Mouse (Mus musculus) myocyte (in vitro differentiated cells): Measurements from ENCODE around the gene H2bfm. TPM values are rescaled to one million over a fixed set of nuclear protein-coding genes. Genes with fewer than 3 reads are reported as not detected.
"Not testable (repeated sequence)": the region's sequence is repeated elsewhere in the genome, so short reads cannot be mapped to it uniquely, and the experiment has no call there.

Experiments used
- H3K27me3 ChIP-seq: one replicate; pipeline ENCODE4 v1.6.1; 2011; ENCODE audit not compliant: control insufficient read depth, insufficient read depth, insufficient read length
- H3K36me3 ChIP-seq: one replicate; pipeline ENCODE4 v1.6.1; 2011; ENCODE audit not compliant: control insufficient read depth, insufficient read depth
- H3K4me2 ChIP-seq: one replicate; pipeline ENCODE4 v1.6.1; 2011; ENCODE audit warnings: low read depth, control low read depth
- H3K4me3 ChIP-seq: one replicate; pipeline ENCODE4 v1.5.1; 2011; ENCODE audit warnings: mild to moderate bottlenecking, control low read depth, moderate library complexity
- H3K79me2 ChIP-seq: one replicate; pipeline ENCODE4 v1.6.1; 2011; ENCODE audit not compliant: control insufficient read depth, insufficient read depth
- H3ac ChIP-seq: one replicate; pipeline ENCODE4 v1.6.1; 2011; ENCODE audit not compliant: control insufficient read depth, insufficient read length
- CEBPB ChIP-seq: IDR thresholded peaks from 2 replicates; pipeline ENCODE4 v1.6.1; 2011; ENCODE audit warnings: mild to moderate bottlenecking, moderate library complexity; ENCODE audit not compliant: poor library complexity, insufficient read depth, severe bottlenecking
- E2F4 ChIP-seq: IDR thresholded peaks from one replicate; pipeline ENCODE4 v1.6.1; 2011; ENCODE audit warnings: mild to moderate bottlenecking, control low read depth, moderate library complexity; ENCODE audit not compliant: insufficient read depth
- MAX ChIP-seq: IDR thresholded peaks from one replicate; pipeline ENCODE4 v1.6.1; 2011; ENCODE audit warnings: low read depth, mild to moderate bottlenecking, control low read depth
- MYOD1 ChIP-seq, 3 experiments: IDR thresholded peaks; one replicate each; pipeline ENCODE4 v1.6.1; 2011; ENCODE audit warnings: control low read depth in 2 of 3, low read depth in 2 of 3, mild to moderate bottlenecking in 2 of 3, moderate library complexity in 1 of 3; ENCODE audit not compliant: insufficient read length in 2 of 3, control insufficient read depth in 1 of 3
- MYOG ChIP-seq, 3 experiments: IDR thresholded peaks; one replicate each; pipeline ENCODE4 v1.6.1; 2011; ENCODE audit warnings: control low read depth in 2 of 3, low read depth in 2 of 3, mild to moderate bottlenecking in 2 of 3; ENCODE audit not compliant: insufficient read length in 2 of 3, control insufficient read depth in 1 of 3, insufficient read depth in 1 of 3
- POLR2A ChIP-seq: IDR thresholded peaks from one replicate; pipeline ENCODE4 v1.6.1; 2011; ENCODE audit warnings: low read depth, mild to moderate bottlenecking, control low read depth, moderate library complexity; ENCODE audit not compliant: insufficient read length
- POLR2AphosphoS2 ChIP-seq: IDR thresholded peaks from one replicate; pipeline ENCODE4 v1.6.1; 2011; ENCODE audit warnings: low read depth, control low read depth; ENCODE audit not compliant: insufficient read length
- REST ChIP-seq: IDR thresholded peaks from one replicate; pipeline ENCODE4 v1.6.1; 2011; ENCODE audit warnings: mild to moderate bottlenecking, control low read depth, moderate library complexity; ENCODE audit not compliant: insufficient read depth, insufficient read length
- SRF ChIP-seq: IDR thresholded peaks from one replicate; pipeline ENCODE4 v1.6.1; 2011; ENCODE audit warnings: low read depth; ENCODE audit not compliant: control insufficient read depth, insufficient read length
- TCF12 ChIP-seq: IDR thresholded peaks from one replicate; pipeline ENCODE4 v1.6.1; 2011; ENCODE audit warnings: mild to moderate bottlenecking, control low read depth; ENCODE audit not compliant: poor library complexity, insufficient read depth, severe bottlenecking
- TCF3 ChIP-seq: IDR thresholded peaks from one replicate; pipeline ENCODE4 v1.6.1; 2011; ENCODE audit warnings: low read depth, control low read depth; ENCODE audit not compliant: insufficient read length
- USF1 ChIP-seq: IDR thresholded peaks from one replicate; pipeline ENCODE4 v1.6.1; 2011; ENCODE audit warnings: low read depth, mild to moderate bottlenecking, control low read depth, moderate library complexity
- polyA plus RNA-seq: library from polyadenylated mRNA; unstranded; fragments of >200 nt; fragmentation: generic; extraction: Trizol; gene quantifications from one replicate; pipeline ENCODE4 v1.2.1, GENCODE M21; 2012; ENCODE audit warnings: missing spikeins

The H2bfm gene
- polyA plus RNA-seq, 1 experiment, result not detected

GRCm38 (mm10) chrX:136959688-136960087 lies 32.6 kb downstream of the H2bfm start:
- Histone ChIP-seq H3ac (no peak overlapping the region), H3K27me3 (no peaks in the 10 kb centered on the region), H3K4me3 (no peak overlapping the region), H3K4me2 (no peak overlapping the region), H3K36me3 (no peaks in the 10 kb centered on the region), H3K79me2 (no peaks in the 10 kb centered on the region)
- TF ChIP-seq CEBPB (no peak), TCF12 (no peak), MYOG (IDR thresholded peaks at IDR 0.05; ENCODE audit: control insufficient read depth in 1 of 3, insufficient read depth in 1 of 3, insufficient read length in 2 of 3, low read depth in 2 of 3) (no peak), POLR2AphosphoS2 (no peak), SRF (no peak), MAX (no peak), USF1 (no peak), REST (no peak)

DNA sequence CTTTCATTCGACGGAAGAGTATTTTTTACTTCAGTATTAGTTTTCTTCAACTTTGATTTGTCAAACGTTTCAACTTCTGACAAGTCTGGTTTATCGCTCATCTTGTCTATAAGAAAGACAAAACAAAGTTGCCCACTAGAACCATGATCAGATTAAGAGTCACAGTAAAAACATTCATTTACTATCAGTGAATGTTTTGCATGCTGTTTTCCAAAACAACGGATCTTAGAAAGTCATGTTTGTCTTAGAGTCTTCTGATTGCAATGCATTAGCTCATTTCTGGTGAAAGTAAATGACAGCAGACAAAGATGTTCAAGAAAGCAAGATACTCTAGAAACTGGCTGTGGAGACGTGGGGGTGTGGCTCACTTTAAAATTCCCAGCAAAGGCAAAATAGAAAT lies 48.3 kb downstream of the H2bfm start, which contains the start of gene Tmsb15b2:
Tmsb15b2 (minus strand) TSS at position 101 of the 400 bp plus-strand sequence.
- H3K4me3 ChIP-seq, H3K4me2 ChIP-seq, H3ac ChIP-seq, H3K36me3 ChIP-seq, H3K27me3 ChIP-seq, H3K79me2 ChIP-seq: not testable (repeated sequence)

- Histone ChIP-seq H3ac (no peak within 1 kb of the TSS), H3K79me2 (no peaks in the 10 kb centered on the region), H3K4me3 (no peak within 1 kb of the TSS), H3K36me3 (no peaks in the 10 kb centered on the region), H3K27me3 (no peaks in the 10 kb centered on the region), H3K4me2 (no peak within 1 kb of the TSS)
- TF ChIP-seq MYOG (IDR thresholded peaks at IDR 0.05; ENCODE audit: control insufficient read depth in 1 of 3, insufficient read depth in 1 of 3, insufficient read length in 2 of 3, low read depth in 2 of 3) (no peak), SRF (no peak), POLR2A (no peak), USF1 (no peak), POLR2AphosphoS2 (no peak), TCF12 (no peak), MYOD1 (IDR thresholded peaks at IDR 0.05; ENCODE audit: control insufficient read depth in 1 of 3, insufficient read length in 2 of 3, low read depth in 2 of 3) (no peak), MAX (no peak), TCF3 (no peak), REST (no peak), CEBPB (no peak), E2F4 (no peak)
Observed at GRCm38 (mm10) chrX:136976424-136977084, 49.4 kb downstream of the H2bfm start, which contains the start of the genes Tmsb15l and Tmsb15b1. Gene Tmsb15l (minus strand): TSS chrX:136976869. Gene Tmsb15b1 (minus strand): TSS chrX:136976874.

Other genes starting within 250 kb of the H2bfm start
- gene Tceal1, start 219.3 kb upstream of the H2bfm start, polyA plus RNA-seq, result 1.1 TPM
- 202 TPM for gene Morf4l2, start 183.6 kb upstream of the H2bfm start, polyA plus RNA-seq
- not detected for gene Glra4, start 147.2 kb upstream of the H2bfm start, polyA plus RNA-seq
- gene Plp1, start 104.7 kb upstream of the H2bfm start, polyA plus RNA-seq, result 0.14 TPM
- not detected for gene Rab9b, start 58.6 kb upstream of the H2bfm start, polyA plus RNA-seq
- not detected for gene Tmsb15b2, start 48.2 kb downstream of the H2bfm start, polyA plus RNA-seq
- gene Tmsb15l, start 49.5 kb downstream of the H2bfm start, polyA plus RNA-seq, result not detected
- not detected for gene Tmsb15b1, start 49.5 kb downstream of the H2bfm start, polyA plus RNA-seq
- gene Zcchc18, start 65.8 kb downstream of the H2bfm start, polyA plus RNA-seq, result 0.01 TPM
- 1.1 TPM for gene Slc25a53, start 111.0 kb downstream of the H2bfm start, polyA plus RNA-seq
- gene Fam199x, start 122.3 kb downstream of the H2bfm start, polyA plus RNA-seq, result 0.44 TPM
- not detected for gene Esx1, start 194.8 kb downstream of the H2bfm start, polyA plus RNA-seq